Mouse (Mus musculus): ENCODE measurements at regions not wholly inside any gene's neighbourhood (a gene's known extent, or its start where the extent isn't known, plus 50 kb on each side); places are given as distances from the start of the nearest gene placed in this dataset.

DNA sequence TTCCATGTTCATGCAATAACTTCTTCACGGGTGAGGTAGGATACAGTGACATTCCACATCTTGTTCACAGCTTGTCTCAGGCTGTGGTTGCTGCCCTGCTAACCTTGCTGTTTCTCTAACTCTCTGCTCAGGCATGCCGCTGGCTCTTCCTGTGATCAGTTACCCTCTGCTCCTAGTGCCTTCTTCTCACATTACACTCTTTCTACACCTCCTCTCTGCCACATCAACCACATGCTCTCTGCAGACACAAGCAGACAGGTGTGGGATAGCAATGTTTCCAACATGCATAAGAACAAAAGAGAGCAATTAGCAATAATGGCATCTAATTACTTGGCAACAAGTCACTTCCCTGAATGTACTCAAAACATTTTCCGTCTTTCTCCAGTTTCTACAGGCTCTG, 128.7 kb downstream of the Nfkbiz start:
- no peak for TF ChIP-seq EP300 (IDR thresholded peaks at IDR 0.05; ENCODE audit: low read depth)
- no peak for TF ChIP-seq CTCF (IDR thresholded peaks at IDR 0.05; ENCODE audit: low read depth)
